Mouse (Mus musculus) myocyte (in vitro differentiated cells): ENCODE results near the gene Anks3. TPM values are rescaled to one million over a fixed set of nuclear protein-coding genes. Genes with fewer than 3 reads are reported as not detected.

Experiments used
- H3K27me3 ChIP-seq: one replicate; pipeline ENCODE4 v1.6.1; 2011; ENCODE audit not compliant: control insufficient read depth, insufficient read depth, insufficient read length
- H3K36me3 ChIP-seq: one replicate; pipeline ENCODE4 v1.6.1; 2011; ENCODE audit not compliant: control insufficient read depth, insufficient read depth
- H3K4me2 ChIP-seq: one replicate; pipeline ENCODE4 v1.6.1; 2011; ENCODE audit warnings: low read depth, control low read depth
- H3K4me3 ChIP-seq: one replicate; pipeline ENCODE4 v1.5.1; 2011; ENCODE audit warnings: mild to moderate bottlenecking, control low read depth, moderate library complexity
- H3K79me2 ChIP-seq: one replicate; pipeline ENCODE4 v1.6.1; 2011; ENCODE audit not compliant: control insufficient read depth, insufficient read depth
- H3ac ChIP-seq: one replicate; pipeline ENCODE4 v1.6.1; 2011; ENCODE audit not compliant: control insufficient read depth, insufficient read length
- CEBPB ChIP-seq: IDR thresholded peaks from 2 replicates; pipeline ENCODE4 v1.6.1; 2011; ENCODE audit warnings: mild to moderate bottlenecking, moderate library complexity; ENCODE audit not compliant: poor library complexity, insufficient read depth, severe bottlenecking
- E2F4 ChIP-seq: IDR thresholded peaks from one replicate; pipeline ENCODE4 v1.6.1; 2011; ENCODE audit warnings: mild to moderate bottlenecking, control low read depth, moderate library complexity; ENCODE audit not compliant: insufficient read depth
- MAX ChIP-seq: IDR thresholded peaks from one replicate; pipeline ENCODE4 v1.6.1; 2011; ENCODE audit warnings: low read depth, mild to moderate bottlenecking, control low read depth
- MYOD1 ChIP-seq, 3 experiments: IDR thresholded peaks; one replicate each; pipeline ENCODE4 v1.6.1; 2011; ENCODE audit warnings: control low read depth in 2 of 3, low read depth in 2 of 3, mild to moderate bottlenecking in 2 of 3, moderate library complexity in 1 of 3; ENCODE audit not compliant: insufficient read length in 2 of 3, control insufficient read depth in 1 of 3
- MYOG ChIP-seq, 3 experiments: IDR thresholded peaks; one replicate each; pipeline ENCODE4 v1.6.1; 2011; ENCODE audit warnings: control low read depth in 2 of 3, low read depth in 2 of 3, mild to moderate bottlenecking in 2 of 3; ENCODE audit not compliant: insufficient read length in 2 of 3, control insufficient read depth in 1 of 3, insufficient read depth in 1 of 3
- POLR2A ChIP-seq: IDR thresholded peaks from one replicate; pipeline ENCODE4 v1.6.1; 2011; ENCODE audit warnings: low read depth, mild to moderate bottlenecking, control low read depth, moderate library complexity; ENCODE audit not compliant: insufficient read length
- POLR2AphosphoS2 ChIP-seq: IDR thresholded peaks from one replicate; pipeline ENCODE4 v1.6.1; 2011; ENCODE audit warnings: low read depth, control low read depth; ENCODE audit not compliant: insufficient read length
- REST ChIP-seq: IDR thresholded peaks from one replicate; pipeline ENCODE4 v1.6.1; 2011; ENCODE audit warnings: mild to moderate bottlenecking, control low read depth, moderate library complexity; ENCODE audit not compliant: insufficient read depth, insufficient read length
- SRF ChIP-seq: IDR thresholded peaks from one replicate; pipeline ENCODE4 v1.6.1; 2011; ENCODE audit warnings: low read depth; ENCODE audit not compliant: control insufficient read depth, insufficient read length
- TCF12 ChIP-seq: IDR thresholded peaks from one replicate; pipeline ENCODE4 v1.6.1; 2011; ENCODE audit warnings: mild to moderate bottlenecking, control low read depth; ENCODE audit not compliant: poor library complexity, insufficient read depth, severe bottlenecking
- TCF3 ChIP-seq: IDR thresholded peaks from one replicate; pipeline ENCODE4 v1.6.1; 2011; ENCODE audit warnings: low read depth, control low read depth; ENCODE audit not compliant: insufficient read length
- USF1 ChIP-seq: IDR thresholded peaks from one replicate; pipeline ENCODE4 v1.6.1; 2011; ENCODE audit warnings: low read depth, mild to moderate bottlenecking, control low read depth, moderate library complexity
- polyA plus RNA-seq: library from polyadenylated mRNA; unstranded; fragments of >200 nt; fragmentation: generic; extraction: Trizol; gene quantifications from one replicate; pipeline ENCODE4 v1.2.1, GENCODE M21; 2012; ENCODE audit warnings: missing spikeins

The Anks3 gene
- polyA plus RNA-seq, 1 experiment: 25.2 TPM

DNA sequence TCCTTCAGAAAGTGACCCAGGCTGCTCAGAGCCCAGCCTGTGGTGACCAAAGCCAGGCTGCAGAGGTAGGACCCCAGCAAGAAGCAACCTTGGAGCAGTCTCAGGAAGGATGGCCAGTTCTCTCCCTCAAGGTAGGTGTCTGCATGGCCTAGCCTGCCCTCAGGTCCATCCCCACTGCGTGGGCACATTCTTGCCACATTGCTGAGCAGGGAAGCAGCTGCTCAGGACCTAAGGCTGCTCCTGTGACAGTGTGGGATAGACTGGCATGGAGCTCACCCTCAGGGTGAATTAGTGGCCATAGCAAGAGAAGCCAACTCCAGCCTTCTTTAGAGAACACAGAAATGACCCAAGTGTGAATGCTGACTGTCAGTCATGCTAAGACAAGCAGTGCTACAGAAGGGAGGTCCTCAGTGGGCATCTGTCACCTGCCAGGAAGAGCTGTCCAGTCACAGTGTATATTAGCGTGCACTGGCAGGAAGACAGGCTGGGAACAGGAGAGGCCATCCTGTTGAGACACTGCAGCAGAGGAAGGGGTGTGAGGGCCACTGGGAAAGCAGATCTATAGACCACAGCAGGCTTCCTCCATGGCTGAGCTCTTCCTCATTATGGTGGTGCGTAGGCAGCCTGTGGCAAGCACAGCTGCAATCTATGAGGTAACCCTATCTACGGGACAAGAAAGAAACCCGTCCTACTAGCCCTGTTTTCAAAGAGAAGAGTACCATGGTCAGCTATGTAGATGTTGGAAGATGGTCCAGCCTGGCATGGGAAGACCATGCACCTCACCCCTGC lies 5.2 kb upstream of the Anks3 start:
- Histone ChIP-seq H3K27me3 (peaks cover 4% of the 10 kb centered on the region), H3K36me3 (no peaks in the 10 kb centered on the region), H3K4me2 (no peak overlapping the region), H3K4me3 (no peak overlapping the region), H3ac (no peak overlapping the region), H3K79me2 (no peaks in the 10 kb centered on the region)
- TF ChIP-seq CEBPB (no peak), E2F4 (no peak), TCF12 (no peak), MAX (no peak), SRF (no peak), MYOD1 (IDR thresholded peaks at IDR 0.05; ENCODE audit: control insufficient read depth in 1 of 3, insufficient read length in 2 of 3, low read depth in 2 of 3) (peak in 2 of 3 experiments; percentile 61 to 82), MYOG (IDR thresholded peaks at IDR 0.05; ENCODE audit: control insufficient read depth in 1 of 3, insufficient read depth in 1 of 3, insufficient read length in 2 of 3, low read depth in 2 of 3) (peak in 2 of 3 experiments; percentile 31 to 81), POLR2AphosphoS2 (no peak), USF1 (no peak)

DNA sequence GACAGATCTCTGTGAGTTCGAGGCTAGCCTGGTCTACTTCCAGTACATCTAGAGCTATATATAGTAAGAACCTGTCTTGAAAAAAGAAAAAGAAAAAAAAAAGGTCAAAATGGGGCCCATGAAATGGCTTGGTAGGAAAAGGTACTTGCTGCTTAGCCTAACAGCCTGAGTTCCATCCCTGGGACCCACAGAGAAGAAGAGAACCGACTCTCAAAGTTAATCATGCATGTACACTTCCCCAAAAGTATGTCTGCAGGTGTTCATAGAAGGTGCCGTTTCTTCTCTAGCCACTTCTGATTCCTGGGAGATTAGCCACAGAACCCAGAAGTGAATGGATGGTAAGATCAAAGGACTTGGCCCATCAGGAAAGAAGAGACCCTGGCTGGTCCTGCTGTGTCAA lies 4.4 kb upstream of the Anks3 start:
- no peak for TF ChIP-seq SRF
- TF ChIP-seq MAX: no peak
- H3K36me3 ChIP-seq: no peaks in the 10 kb centered on the region
- no peaks in the 10 kb centered on the region for H3K27me3 ChIP-seq
- no peak overlapping the region for H3K4me3 ChIP-seq
- peaks cover 5% of the 10 kb centered on the region for H3K79me2 ChIP-seq
- no peak overlapping the region for H3ac ChIP-seq
- no peak overlapping the region for H3K4me2 ChIP-seq

DNA sequence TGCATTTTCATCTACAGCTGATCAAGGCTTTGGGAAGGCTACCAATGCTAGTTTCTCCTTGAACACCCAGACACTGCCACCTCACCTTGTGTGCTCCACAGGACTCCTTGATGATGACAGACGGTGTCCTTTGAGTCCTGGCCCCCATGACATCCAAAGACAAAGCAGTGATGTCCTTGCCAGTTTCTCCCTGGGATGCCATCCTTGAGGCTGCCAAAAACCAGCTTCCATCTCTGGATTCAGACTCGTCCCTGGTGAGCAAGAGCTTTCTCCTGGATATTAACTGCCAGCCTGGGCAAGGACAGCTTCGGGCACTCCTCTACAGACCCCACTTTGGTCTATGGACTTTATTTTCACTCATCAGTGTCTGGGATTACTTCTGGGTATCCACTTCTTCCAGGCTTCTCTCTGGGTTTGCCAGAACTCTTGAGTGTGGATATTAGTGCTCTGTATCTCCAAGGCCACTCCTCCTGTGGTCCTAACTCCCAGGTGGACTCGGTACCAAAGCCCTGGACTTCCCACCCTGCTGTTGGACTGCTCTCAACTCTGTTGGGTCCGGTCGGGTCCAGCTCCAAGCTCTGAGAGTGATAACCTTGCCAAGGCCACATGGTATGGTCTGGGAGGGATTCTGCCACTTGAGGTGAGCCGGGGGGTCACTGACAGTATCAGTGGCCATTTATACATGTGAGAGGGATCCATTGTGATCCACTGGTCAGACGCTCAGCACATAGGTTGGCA lies 1.6 kb upstream of the Anks3 start:
- TF ChIP-seq USF1: no peak
- no peak for TF ChIP-seq SRF
- TF ChIP-seq E2F4: no peak
- TF ChIP-seq POLR2AphosphoS2: no peak
- TF ChIP-seq TCF12: no peak
- no peak for TF ChIP-seq MYOG (IDR thresholded peaks at IDR 0.05; ENCODE audit: control insufficient read depth in 1 of 3, insufficient read depth in 1 of 3, insufficient read length in 2 of 3, low read depth in 2 of 3)
- TF ChIP-seq REST: no peak
- no peak for TF ChIP-seq MYOD1 (IDR thresholded peaks at IDR 0.05; ENCODE audit: control insufficient read depth in 1 of 3, insufficient read length in 2 of 3, low read depth in 2 of 3)
- no peak for TF ChIP-seq TCF3
- no peak for TF ChIP-seq MAX
- no peak for TF ChIP-seq CEBPB
- no peak for TF ChIP-seq POLR2A
- H3K27me3 ChIP-seq: no peaks in the 10 kb centered on the region
- H3K79me2 ChIP-seq: peaks cover 24% of the 10 kb centered on the region
- no peaks in the 10 kb centered on the region for H3K36me3 ChIP-seq
- H3K4me2 ChIP-seq: peak overlapping the region; percentile 72
- H3K4me3 ChIP-seq: peak overlapping the region; percentile 39
- no peak overlapping the region for H3ac ChIP-seq

DNA sequence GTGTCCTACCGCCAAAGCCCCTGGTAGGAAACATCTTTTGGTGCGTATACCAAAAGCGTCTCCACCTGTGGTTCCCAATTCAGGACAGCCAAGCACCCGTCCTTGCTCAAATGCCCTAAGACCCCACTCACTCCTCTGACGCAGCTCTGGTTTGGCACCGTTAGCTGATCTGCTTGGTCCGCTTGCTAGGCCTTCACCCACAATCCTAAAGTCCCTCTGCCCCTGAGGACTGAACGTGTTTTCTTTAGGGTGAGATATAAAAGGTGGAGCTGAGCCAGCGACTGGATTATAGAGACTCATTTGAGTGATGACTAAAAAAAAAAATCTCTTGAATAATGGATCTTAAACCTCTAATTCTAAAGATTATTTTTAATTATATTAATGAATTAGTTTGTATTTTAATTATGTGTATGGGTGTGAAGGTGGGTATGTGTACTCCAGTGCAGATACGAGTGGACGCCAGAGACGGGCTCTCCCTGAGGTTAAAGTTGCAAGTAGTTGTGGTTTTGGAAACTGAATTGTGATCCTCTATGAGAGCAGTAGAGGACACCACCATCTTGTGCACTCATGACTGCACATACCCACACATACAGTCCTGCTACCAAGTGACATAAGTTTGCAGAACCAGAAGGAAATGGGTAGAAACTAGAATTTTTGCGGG lies 856 bp upstream of the Anks3 start:
- no peaks in the 10 kb centered on the region for H3K36me3 ChIP-seq
- H3K4me2 ChIP-seq: peak overlapping the region; percentile 72
- TF ChIP-seq POLR2AphosphoS2 (no peak), MAX (no peak), SRF (no peak), MYOG (IDR thresholded peaks at IDR 0.05; ENCODE audit: control insufficient read depth in 1 of 3, insufficient read depth in 1 of 3, insufficient read length in 2 of 3, low read depth in 2 of 3) (no peak), CEBPB (no peak), USF1 (no peak), TCF12 (no peak), POLR2A (no peak), E2F4 (no peak), REST (no peak), TCF3 (no peak), MYOD1 (IDR thresholded peaks at IDR 0.05; ENCODE audit: control insufficient read depth in 1 of 3, insufficient read length in 2 of 3, low read depth in 2 of 3) (no peak)
- peak overlapping the region; percentile 39 for H3K4me3 ChIP-seq
- no peaks in the 10 kb centered on the region for H3K27me3 ChIP-seq
- H3K79me2 ChIP-seq: peaks cover 25% of the 10 kb centered on the region
- peak overlapping the region; percentile 37 for H3ac ChIP-seq
